Mouse (Mus musculus) forebrain, postnatal 0 days (tissue): ENCODE data around the gene Ncan. TPM values are rescaled to one million over a fixed set of nuclear protein-coding genes. Genes with fewer than 3 reads are reported as not detected.

Experiments
- ATAC-seq: fragments of 200-750 bp; cut with Nextera tagmentation; 2 replicates; pipeline ENCODE4 v1.8.0; 2017; ENCODE audit warnings: mild to moderate bottlenecking, moderate library complexity
- DNase-seq: peaks from one replicate; pipeline ENCODE4 v3.0.0-alpha.2; 2015
- H3K27ac ChIP-seq: fragments of 300-500 bp; sonication (generic); 2 replicates; pipeline ENCODE4 v1.5.1; 2014; ENCODE audit warnings: low read depth, mild to moderate bottlenecking, antibody characterized with exemption, low read length, moderate library complexity, mixed read lengths
- H3K27me3 ChIP-seq: fragments of 300-500 bp; sonication (generic); 2 replicates; pipeline ENCODE4 v1.6.1; 2014; ENCODE audit warnings: mild to moderate bottlenecking, low read length, mixed read lengths; ENCODE audit not compliant: insufficient read depth
- H3K36me3 ChIP-seq: fragments of 300-500 bp; sonication (generic); 2 replicates; pipeline ENCODE4 v1.6.1; 2014; ENCODE audit warnings: mild to moderate bottlenecking, moderate library complexity; ENCODE audit not compliant: insufficient read depth
- H3K4me1 ChIP-seq: fragments of 300-500 bp; sonication (generic); 2 replicates; pipeline ENCODE4 v1.6.1; 2014; ENCODE audit warnings: antibody characterized with exemption; ENCODE audit not compliant: insufficient read depth
- H3K4me2 ChIP-seq: fragments of 300-500 bp; sonication (generic); 2 replicates; pipeline ENCODE4 v1.6.1; 2014; ENCODE audit warnings: low read depth, mild to moderate bottlenecking, moderate library complexity
- H3K4me3 ChIP-seq: fragments of 300-500 bp; sonication (generic); 2 replicates; pipeline ENCODE4 v1.5.1; 2014; ENCODE audit warnings: low read depth, low read length, mixed read lengths
- H3K9ac ChIP-seq: fragments of 300-500 bp; sonication (generic); 2 replicates; pipeline ENCODE4 v1.6.1; 2014; ENCODE audit warnings: mild to moderate bottlenecking
- H3K9me3 ChIP-seq: fragments of 300-500 bp; sonication (generic); 2 replicates; pipeline ENCODE4 v1.6.1; 2016; ENCODE audit warnings: low read length
- CTCF ChIP-seq: sonication (generic); IDR thresholded peaks from 2 replicates; pipeline ENCODE4 v1.5.1; 2016; ENCODE audit warnings: antibody characterized with exemption, control low read depth, low read depth
- WGBS: fragments of 180-500 bp; shearing (Covaris S2); extraction: QIAGEN DNeasy Blood & Tissue Kit; methylation state at CpG from one replicate; pipeline ENCODE4 v1.1.7; 2014; 5-methylcytosine and 5-hydroxymethylcytosine counted together
- polyA plus RNA-seq: library from polyadenylated mRNA; unstranded; fragments of >200 nt; fragmentation: Nextera tagmentation; extraction: Ambion mirVana; gene quantifications from 2 replicates; pipeline ENCODE4 v1.2.1, GENCODE M21; 2015
- total RNA-seq: library from RNA; depleted of rRNA; stranded (reverse); fragments of >200 nt; gene quantifications from 2 replicates; pipeline ENCODE4 v1.2.3, GENCODE M21; 2014

Ncan gene
- total and polyA plus RNA-seq, 2 experiments from 2014 or later, result 209 to 372 TPM

- Histone ChIP-seq H3K4me1 (peaks cover 16% of the 10 kb centered on the region), H3K4me2 (peak overlapping the region; percentile 67; the same call in 1 of the 2 replicates), H3K9me3 (no peaks in the 10 kb centered on the region), H3K36me3 (peaks cover 32% of the 10 kb centered on the region; the same call in 1 of the 2 replicates), H3K27ac (no peak overlapping the region), H3K4me3 (no peak overlapping the region), H3K27me3 (no peaks in the 10 kb centered on the region), H3K9ac (no peak overlapping the region; the same call in 1 of the 2 replicates)
- no peak for TF ChIP-seq CTCF
- no peak for DNase-seq
- no peak for ATAC-seq
- 84% methylated on average over 4 of the region's 4 CpGs for WGBS
These were observed 17.2 kb upstream of the Ncan start for GRCm38 (mm10) chr8:70137890-70138289.

GRCm38 (mm10) chr8:70136591-70136990 lies 15.9 kb upstream of the Ncan start:
- H3K9me3 ChIP-seq, result no peaks in the 10 kb centered on the region
- peaks cover 16% of the 10 kb centered on the region for H3K4me1 ChIP-seq
- H3K27ac ChIP-seq, result no peak overlapping the region
- H3K27me3 ChIP-seq, result no peaks in the 10 kb centered on the region
- H3K4me2 ChIP-seq, result no peak overlapping the region
- H3K9ac ChIP-seq, result no peak overlapping the region
- WGBS, result 94% methylated on average over 4 of the region's 4 CpGs
- peaks cover 35% of the 10 kb centered on the region; the same call in 1 of the 2 replicates for H3K36me3 ChIP-seq
- no peak for DNase-seq
- no peak for TF ChIP-seq CTCF
- ATAC-seq, result no peak
- no peak overlapping the region for H3K4me3 ChIP-seq

- no peak for DNase-seq
- Histone ChIP-seq H3K36me3 (peaks cover 35% of the 10 kb centered on the region; the same call in 1 of the 2 replicates), H3K4me1 (peaks cover 11% of the 10 kb centered on the region), H3K27ac (no peak overlapping the region), H3K4me3 (no peak overlapping the region), H3K9ac (no peak overlapping the region), H3K4me2 (no peak overlapping the region), H3K27me3 (no peaks in the 10 kb centered on the region), H3K9me3 (no peaks in the 10 kb centered on the region)
- 93% methylated on average over 9 of the region's 9 CpGs for WGBS
- TF ChIP-seq CTCF, result no peak
- ATAC-seq, result no peak
These were observed 14.3 kb upstream of the Ncan start for GRCm38 (mm10) chr8:70134931-70135330.

GRCm38 (mm10) chr8:70134086-70134485 lies 13.4 kb upstream of the Ncan start:
- Histone ChIP-seq H3K27me3 (no peaks in the 10 kb centered on the region), H3K4me3 (no peak overlapping the region), H3K9ac (no peak overlapping the region), H3K27ac (no peak overlapping the region), H3K4me1 (peaks cover 11% of the 10 kb centered on the region), H3K36me3 (peaks cover 35% of the 10 kb centered on the region; the same call in 1 of the 2 replicates), H3K9me3 (no peaks in the 10 kb centered on the region), H3K4me2 (no peak overlapping the region)
- DNase-seq (no peak), ATAC-seq (no peak)
- no peak for TF ChIP-seq CTCF
- WGBS, result 90% methylated on average over 5 of the region's 5 CpGs

- DNase-seq (peak; percentile 93), ATAC-seq (peak; percentile 90)
- peaks cover 3% of the 10 kb centered on the region; the same call in 1 of the 2 replicates for H3K4me1 ChIP-seq
- 1% methylated on average over 37 of the region's 37 CpGs for WGBS
- H3K27ac ChIP-seq, result peak within 1 kb of the TSS; percentile 64
- peak within 1 kb of the TSS; percentile 72 for H3K4me3 ChIP-seq
- TF ChIP-seq CTCF, result peak; percentile 46
- peak within 1 kb of the TSS; percentile 69 for H3K9ac ChIP-seq
- peaks cover 32% of the 10 kb centered on the region; the same call in 1 of the 2 replicates for H3K36me3 ChIP-seq
- peak within 1 kb of the TSS; percentile 83 for H3K4me2 ChIP-seq
- H3K27me3 ChIP-seq, result no peaks in the 10 kb centered on the region
- no peaks in the 10 kb centered on the region for H3K9me3 ChIP-seq
These were observed 10.7 kb upstream of the Ncan start, which contains the start of gene Nr2c2ap for GRCm38 (mm10) chr8:70131166-70131883. Gene Nr2c2ap, plus strand, starts transcription at chr8:70131333.

- WGBS, result 82% methylated on average over 3 of the region's 3 CpGs
- H3K27me3 ChIP-seq, result no peaks in the 10 kb centered on the region
- no peak for ATAC-seq
- no peak overlapping the region for H3K4me2 ChIP-seq
- H3K4me3 ChIP-seq, result no peak overlapping the region
- H3K9me3 ChIP-seq, result no peaks in the 10 kb centered on the region
- TF ChIP-seq CTCF, result no peak
- DNase-seq, result no peak
- H3K4me1 ChIP-seq, result peaks cover 3% of the 10 kb centered on the region; the same call in 1 of the 2 replicates
- peaks cover 22% of the 10 kb centered on the region; the same call in 1 of the 2 replicates for H3K36me3 ChIP-seq
- H3K27ac ChIP-seq, result peak overlapping the region; percentile 64
- H3K9ac ChIP-seq, result no peak overlapping the region
These were observed 9.4 kb upstream of the Ncan start for GRCm38 (mm10) chr8:70130066-70130465.

- Histone ChIP-seq H3K4me3 (no peak overlapping the region), H3K9ac (no peak overlapping the region), H3K27ac (peak overlapping the region; percentile 72), H3K4me1 (peaks cover 3% of the 10 kb centered on the region; the same call in 1 of the 2 replicates), H3K36me3 (peaks cover 15% of the 10 kb centered on the region; the same call in 1 of the 2 replicates), H3K4me2 (no peak overlapping the region), H3K27me3 (no peaks in the 10 kb centered on the region), H3K9me3 (no peaks in the 10 kb centered on the region)
- peak; percentile 72 for ATAC-seq
- peak; percentile 78 for DNase-seq
- TF ChIP-seq CTCF, result no peak
- 40% methylated on average over 9 of the region's 9 CpGs for WGBS
These were observed 8.8 kb upstream of the Ncan start for GRCm38 (mm10) chr8:70129309-70129952.
